Mouse (Mus musculus): ENCODE measurements at regions not wholly inside any gene's neighbourhood (a gene's known extent, or its start where the extent isn't known, plus 50 kb on each side); places are given as distances from the start of the nearest gene placed in this dataset.

DNA sequence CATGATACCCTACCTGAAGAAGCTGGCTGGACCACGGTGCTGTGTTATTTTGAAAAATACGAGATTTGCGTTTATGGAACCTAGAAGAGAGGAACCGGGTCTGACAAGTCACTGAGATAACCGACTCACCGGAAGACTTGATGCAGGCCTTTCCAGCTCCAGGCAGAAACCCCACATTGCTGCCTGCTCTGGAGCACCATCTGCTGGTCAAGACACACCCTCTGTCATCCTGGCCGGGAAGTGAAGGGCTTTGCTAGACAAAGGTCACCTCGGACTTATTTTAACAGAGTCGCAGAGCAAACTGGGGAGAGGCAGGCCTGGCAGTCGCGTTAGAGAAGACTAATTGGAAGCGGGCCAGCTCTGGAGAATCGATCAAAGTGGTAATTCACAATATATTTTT lies 497.4 kb upstream of the Pkn2 start:
- peak; percentile 77 for TF ChIP-seq CTCF (IDR thresholded peaks at IDR 0.05; ENCODE audit: low read depth)
- TF ChIP-seq EP300 (IDR thresholded peaks at IDR 0.05; ENCODE audit: low read depth), result no peak
